Mouse (Mus musculus): ENCODE measurements around the gene Ephx1. TPM values are rescaled to one million over a fixed set of nuclear protein-coding genes. Genes with fewer than 3 reads are reported as not detected.

The Ephx1 gene
- 358 TPM for polyA plus RNA-seq (2017; shearing (Covaris generic))

DNA sequence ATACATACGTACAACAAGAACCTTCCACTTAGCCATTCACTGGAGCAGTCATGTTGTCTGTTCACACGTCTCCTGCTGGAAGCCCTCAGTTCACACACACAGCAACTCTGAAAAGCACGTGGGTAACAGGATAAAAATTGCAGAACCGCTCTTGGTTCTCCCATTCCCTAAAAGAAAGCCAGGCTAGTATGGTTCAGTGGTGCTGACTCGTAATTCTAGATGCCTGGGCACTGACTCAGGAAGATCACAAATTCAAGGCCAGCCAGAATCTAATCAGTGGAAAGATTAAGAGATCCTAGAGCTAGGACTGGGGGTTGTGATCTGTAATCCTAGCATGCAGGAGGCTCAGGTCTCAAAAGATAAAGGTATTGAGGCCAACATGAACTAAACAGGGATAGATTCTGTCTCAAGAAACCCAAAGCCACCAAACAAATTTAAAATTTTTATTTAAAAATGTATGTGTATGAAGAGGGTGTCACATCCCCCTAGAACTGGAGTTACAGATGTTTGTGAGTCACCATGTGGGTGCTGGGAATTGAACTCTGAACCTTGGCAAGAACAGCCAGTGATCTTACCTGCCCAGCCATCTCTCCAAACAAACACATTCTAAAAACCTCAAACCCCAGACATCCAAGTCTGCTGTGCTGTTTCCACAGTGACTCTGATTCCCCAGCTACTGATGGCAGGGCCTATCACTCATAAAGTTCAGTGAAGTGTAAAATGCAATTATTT lies at the start of gene Ephx1:
TSS of gene Ephx1 (minus strand) at position 149 of the 732 bp plus-strand sequence.

DNA sequence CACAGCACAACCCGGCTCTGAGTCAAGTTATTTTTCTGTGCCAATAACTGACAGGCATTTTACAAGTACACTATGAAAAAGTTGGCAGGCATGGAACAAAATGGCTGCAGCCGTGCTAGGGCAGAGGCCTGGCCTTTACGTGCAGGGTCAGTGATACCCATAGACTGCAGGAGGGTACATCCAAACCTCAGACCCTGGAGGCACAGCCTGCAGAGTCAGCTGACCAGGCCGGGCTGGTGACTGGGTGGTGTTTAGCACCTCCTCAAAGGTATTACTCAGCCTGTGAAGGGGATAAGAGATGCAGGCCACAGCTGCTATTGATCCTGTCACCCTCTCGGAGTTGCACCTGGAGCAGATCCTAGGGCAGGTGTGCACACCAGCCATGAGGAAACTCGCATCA lies 30.2 kb upstream of the Ephx1 start, which contains the start of gene 9130409I23Rik:
TSS of gene 9130409I23Rik (plus strand) at position 301 of the 400 bp plus-strand sequence.

DNA sequence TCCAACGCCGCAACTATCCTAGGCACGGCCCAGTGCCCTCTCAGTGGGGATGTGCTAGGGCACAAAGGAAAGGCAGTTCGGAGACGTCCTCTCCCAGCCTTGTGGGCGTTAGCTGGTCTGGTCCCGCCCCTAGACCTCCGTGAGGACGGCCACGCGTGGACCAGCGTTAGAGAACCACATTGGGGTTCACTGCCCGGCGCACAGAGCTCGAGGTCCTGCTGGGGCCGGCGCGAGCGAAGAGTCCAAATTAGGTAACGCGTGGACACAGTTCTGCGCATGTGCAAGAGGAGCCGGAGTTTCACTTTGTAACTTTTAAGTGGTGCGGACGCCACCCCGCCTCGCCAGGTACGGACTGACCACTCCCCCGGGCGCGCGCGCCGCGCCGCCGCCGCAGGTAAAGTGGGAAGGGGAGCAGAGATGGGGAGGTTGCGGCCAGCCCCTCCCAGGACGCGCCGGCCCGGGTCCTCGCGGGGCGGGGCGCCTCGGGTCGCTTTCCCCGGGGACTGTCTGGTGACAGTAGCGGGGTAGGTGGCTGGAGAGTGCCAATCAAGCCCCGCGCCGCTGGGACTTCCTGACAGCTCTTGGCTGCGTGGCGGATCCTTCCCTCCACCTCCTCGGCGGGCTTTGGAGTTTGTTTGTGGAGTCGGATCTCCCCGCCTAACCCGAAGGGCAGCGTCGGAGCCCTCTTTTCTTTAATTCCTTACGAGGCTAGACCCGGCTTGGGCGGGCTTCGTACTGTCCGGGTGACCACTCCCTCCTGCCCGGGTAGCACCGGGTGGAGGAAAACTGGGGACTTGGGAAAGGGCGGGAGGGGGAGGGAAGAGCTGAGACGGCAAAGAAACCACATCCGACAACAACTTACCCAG lies 78.3 kb downstream of the Ephx1 start, which contains the start of gene Tmem63a:
TSS of gene Tmem63a (plus strand) at position 179 of the 866 bp plus-strand sequence.

DNA sequence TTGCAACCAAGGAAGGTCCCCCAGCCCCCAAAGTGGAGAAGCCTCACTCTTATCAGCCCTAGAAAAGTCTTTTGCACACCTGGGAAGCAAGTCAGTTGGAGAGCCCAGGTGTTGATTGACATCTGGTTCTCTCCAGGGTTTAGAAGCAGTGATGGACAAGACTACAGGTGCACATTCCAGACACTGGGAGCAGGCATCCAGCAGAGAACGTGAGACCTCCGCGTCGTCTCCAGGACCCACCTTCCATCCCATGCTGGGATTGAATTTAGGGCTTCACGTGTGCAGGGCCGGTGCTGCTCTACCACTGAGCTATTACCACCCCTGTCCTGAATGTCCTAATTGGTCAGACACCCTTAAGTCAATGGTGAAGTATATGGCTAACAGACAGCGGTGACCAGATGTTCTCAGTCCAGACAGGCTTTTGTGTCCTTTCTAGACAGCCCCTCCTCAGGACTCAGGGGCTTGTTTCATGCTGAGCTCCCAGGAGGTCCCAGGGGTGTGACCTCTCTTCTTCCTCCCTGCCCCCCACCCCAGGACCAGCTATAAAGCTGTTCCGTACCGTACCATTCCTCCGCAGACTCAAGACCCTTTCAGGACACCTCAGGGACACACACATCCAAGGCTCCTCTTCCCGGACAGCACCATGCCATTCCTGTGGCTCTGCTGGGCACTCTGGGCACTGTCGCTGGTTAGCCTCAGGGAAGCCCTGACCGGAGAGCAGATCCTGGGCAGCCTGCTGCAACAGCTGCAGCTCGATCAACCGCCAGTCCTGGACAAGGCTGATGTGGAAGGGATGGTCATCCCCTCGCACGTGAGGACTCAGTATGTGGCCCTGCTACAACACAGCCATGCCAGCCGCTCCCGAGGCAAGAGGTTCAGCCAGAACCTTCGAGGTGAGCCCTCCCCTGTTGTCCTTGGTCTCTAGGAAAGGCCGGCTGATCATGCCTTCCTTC lies 86.0 kb downstream of the Ephx1 start, which contains the start of gene Lefty1:
TSS of gene Lefty1 (plus strand) at position 556 of the 953 bp plus-strand sequence.

Other genes with a start within 250 kb of the Ephx1 start
- gene H3f3a, start 207.0 kb downstream of the Ephx1 start, polyA plus RNA-seq (2017; shearing (Covaris generic)), result 1,322 TPM
- gene Sde2, start 169.8 kb downstream of the Ephx1 start, polyA plus RNA-seq (2017; shearing (Covaris generic)), result 53.1 TPM
- gene Lefty2, start 127.8 kb downstream of the Ephx1 start, polyA plus RNA-seq (2017; shearing (Covaris generic)), result not detected
- gene Pycr2, start 116.6 kb downstream of the Ephx1 start, polyA plus RNA-seq (2017; shearing (Covaris generic)), result 97.6 TPM
- gene Lefty1, start 85.9 kb downstream of the Ephx1 start, polyA plus RNA-seq (2017; shearing (Covaris generic)), result 0.45 TPM
- 49.0 TPM for gene Tmem63a, start 78.6 kb downstream of the Ephx1 start, polyA plus RNA-seq (2017; shearing (Covaris generic))
- not detected for gene 9130409I23Rik, start 30.3 kb upstream of the Ephx1 start, polyA plus RNA-seq (2017; shearing (Covaris generic))
- gene Nvl, start 123.3 kb upstream of the Ephx1 start, polyA plus RNA-seq (2017; shearing (Covaris generic)), result 28.4 TPM
- gene Cnih4, start 123.8 kb upstream of the Ephx1 start, polyA plus RNA-seq (2017; shearing (Covaris generic)), result 89.2 TPM
- 27.7 TPM for gene Wdr26, start 191.1 kb upstream of the Ephx1 start, polyA plus RNA-seq (2017; shearing (Covaris generic))